Mouse (Mus musculus) heart, postnatal 0 days (tissue): ENCODE data around the gene Ehbp1.

ENCODE experiments used
- CTCF ChIP-seq: IDR thresholded peaks from 2 replicates; pipeline ENCODE4 v1.5.1; 2016; ENCODE audit warnings: antibody characterized with exemption, control low read depth, low read depth
- EP300 ChIP-seq: IDR thresholded peaks from 2 replicates; pipeline ENCODE4 v1.6.1; 2016; ENCODE audit warnings: antibody characterized with exemption, low read depth

GRCm38 (mm10) chr11:22255418-22255817, 86.7 kb downstream of the Ehbp1 start:
- TF ChIP-seq CTCF (no peak), EP300 (no peak)
